Mouse (Mus musculus): ENCODE measurements around the gene Hspd1. TPM values are rescaled to one million over a fixed set of nuclear protein-coding genes. Genes with fewer than 3 reads are reported as not detected.

Gene Hspd1
- polyA plus RNA-seq, 1 experiment, result 19.2 TPM

DNA sequence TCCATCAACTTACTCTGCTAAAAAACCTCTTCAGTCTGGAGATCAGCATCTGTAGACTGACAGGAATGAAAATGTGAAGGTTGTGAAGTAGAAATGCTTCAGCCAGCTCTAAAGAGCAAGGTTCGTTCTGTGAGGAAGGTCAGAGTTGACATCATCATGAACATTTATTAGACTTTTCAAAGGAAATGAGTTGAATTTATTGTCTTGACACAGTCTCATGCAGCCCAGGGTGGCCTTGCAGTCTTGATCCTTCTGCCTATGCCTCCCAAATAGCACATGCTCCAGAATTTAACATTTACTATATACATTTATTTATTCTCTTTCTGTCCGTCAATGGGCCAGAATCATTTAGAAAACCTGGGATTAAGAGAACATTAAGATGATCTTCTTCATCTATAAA, 35.5 kb upstream of the Hspd1 start:
- H3K4me3 ChIP-seq (replicated peaks; ENCODE audit: extremely low read depth, low read depth, low read length), result no peak overlapping the region
- WGBS, result 89% methylated on average over 2 of the region's 2 CpGs
- no peaks in the 10 kb centered on the region for H3K4me1 ChIP-seq (ENCODE audit: control insufficient read depth, insufficient read depth, low read length)
- DNase-seq, result no peak
- no peak for TF ChIP-seq POLR2A (IDR thresholded peaks at IDR 0.05; ENCODE audit: borderline replicate concordance, extremely low read depth, low read depth, low read length)
- TF ChIP-seq CTCF (IDR thresholded peaks at IDR 0.05; ENCODE audit: insufficient read depth, low read length), result no peak

GRCm38 (mm10) chr1:55123046-55123445, 35.0 kb upstream of the Hspd1 start:
- Histone ChIP-seq H3K4me1 (ENCODE audit: control insufficient read depth, insufficient read depth, low read length) (no peaks in the 10 kb centered on the region), H3K4me3 (replicated peaks; ENCODE audit: extremely low read depth, low read depth, low read length) (no peak overlapping the region)
- no peak for DNase-seq
- TF ChIP-seq POLR2A (IDR thresholded peaks at IDR 0.05; ENCODE audit: borderline replicate concordance, extremely low read depth, low read depth, low read length) (no peak), CTCF (IDR thresholded peaks at IDR 0.05; ENCODE audit: insufficient read depth, low read length) (no peak)
- WGBS, result 88% methylated on average over 5 of the region's 5 CpGs

- WGBS, result 93% methylated on average over 4 of the region's 4 CpGs
- no peak for TF ChIP-seq POLR2A (IDR thresholded peaks at IDR 0.05; ENCODE audit: borderline replicate concordance, extremely low read depth, low read depth, low read length)
- no peak for TF ChIP-seq CTCF (IDR thresholded peaks at IDR 0.05; ENCODE audit: insufficient read depth, low read length)
These were observed 21.2 kb upstream of the Hspd1 start for GRCm38 (mm10) chr1:55109066-55109766.

GRCm38 (mm10) chr1:55108473-55108872, 20.4 kb upstream of the Hspd1 start:
- DNase-seq, result no peak
- no peak overlapping the region for H3K4me3 ChIP-seq (replicated peaks; ENCODE audit: extremely low read depth, low read depth, low read length)
- H3K4me1 ChIP-seq (ENCODE audit: control insufficient read depth, insufficient read depth, low read length), result no peaks in the 10 kb centered on the region
- TF ChIP-seq CTCF (IDR thresholded peaks at IDR 0.05; ENCODE audit: insufficient read depth, low read length), result no peak
- no peak for TF ChIP-seq POLR2A (IDR thresholded peaks at IDR 0.05; ENCODE audit: borderline replicate concordance, extremely low read depth, low read depth, low read length)
- WGBS, result 30% methylated on average over 2 of the region's 2 CpGs

More at GRCm38 (mm10) chr1:55109066-55109766, 21.2 kb upstream of the Hspd1 start:
- Histone ChIP-seq H3K4me3 (replicated peaks; ENCODE audit: extremely low read depth, low read depth, low read length) (no peak overlapping the region), H3K4me1 (ENCODE audit: control insufficient read depth, insufficient read depth, low read length) (no peaks in the 10 kb centered on the region)
- DNase-seq, result no peak

- no peaks in the 10 kb centered on the region for H3K4me1 ChIP-seq (ENCODE audit: control insufficient read depth, insufficient read depth, low read length)
- WGBS, result 86% methylated on average over 1 of the region's 1 CpGs
These were observed 19.6 kb upstream of the Hspd1 start for GRCm38 (mm10) chr1:55107644-55108043.

DNA sequence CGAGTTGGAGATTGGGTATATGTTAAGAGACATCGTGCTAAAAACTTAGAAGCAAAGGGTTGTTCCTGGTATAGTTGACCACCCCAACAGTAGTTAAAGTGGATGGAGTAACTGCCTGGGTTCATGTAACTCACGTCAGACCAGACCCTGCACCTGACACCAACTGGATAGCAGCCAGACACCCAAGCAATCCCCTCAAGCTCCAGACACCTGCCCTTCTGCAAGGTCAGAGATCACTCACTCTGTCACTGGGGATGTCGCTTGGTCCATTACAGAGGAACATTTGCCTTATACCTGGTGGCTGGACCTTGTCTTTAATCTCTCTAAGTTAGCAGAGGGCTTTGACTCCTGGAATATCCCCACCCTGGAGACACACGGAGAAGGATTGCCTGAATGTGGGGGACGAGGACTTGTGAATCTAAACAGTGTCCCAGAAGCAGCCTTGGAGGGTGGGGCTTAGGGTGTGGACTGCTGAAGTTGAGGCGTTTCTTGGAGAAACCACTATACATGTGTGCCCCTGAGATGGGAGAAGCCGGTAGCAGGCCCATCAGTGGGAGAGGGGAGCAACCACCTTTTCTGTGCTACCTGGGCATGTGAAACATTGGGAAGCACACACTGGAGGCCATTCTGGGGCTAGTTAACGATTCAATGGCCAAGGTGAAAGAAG, 19.0 kb upstream of the Hspd1 start:
- TF ChIP-seq POLR2A (IDR thresholded peaks at IDR 0.05; ENCODE audit: borderline replicate concordance, extremely low read depth, low read depth, low read length) (no peak), CTCF (IDR thresholded peaks at IDR 0.05; ENCODE audit: insufficient read depth, low read length) (no peak)
- H3K4me1 ChIP-seq (ENCODE audit: control insufficient read depth, insufficient read depth, low read length), result no peaks in the 10 kb centered on the region
- 88% methylated on average over 9 of the region's 9 CpGs for WGBS
- no peak overlapping the region for H3K4me3 ChIP-seq (replicated peaks; ENCODE audit: extremely low read depth, low read depth, low read length)
- DNase-seq, result no peak

More at GRCm38 (mm10) chr1:55107644-55108043, 19.6 kb upstream of the Hspd1 start:
- H3K4me3 ChIP-seq (replicated peaks; ENCODE audit: extremely low read depth, low read depth, low read length), result no peak overlapping the region
- TF ChIP-seq CTCF (IDR thresholded peaks at IDR 0.05; ENCODE audit: insufficient read depth, low read length), result no peak
- no peak for TF ChIP-seq POLR2A (IDR thresholded peaks at IDR 0.05; ENCODE audit: borderline replicate concordance, extremely low read depth, low read depth, low read length)
- DNase-seq, result no peak

GRCm38 (mm10) chr1:55092469-55092868, 4.4 kb upstream of the Hspd1 start:
- TF ChIP-seq POLR2A (IDR thresholded peaks at IDR 0.05; ENCODE audit: borderline replicate concordance, extremely low read depth, low read depth, low read length), result no peak
- peaks cover 3% of the 10 kb centered on the region for H3K4me1 ChIP-seq (ENCODE audit: control insufficient read depth, insufficient read depth, low read length)
- no peak overlapping the region for H3K4me3 ChIP-seq (replicated peaks; ENCODE audit: extremely low read depth, low read depth, low read length)
- 62% methylated on average over 1 of the region's 1 CpGs for WGBS
- no peak for DNase-seq

DNA sequence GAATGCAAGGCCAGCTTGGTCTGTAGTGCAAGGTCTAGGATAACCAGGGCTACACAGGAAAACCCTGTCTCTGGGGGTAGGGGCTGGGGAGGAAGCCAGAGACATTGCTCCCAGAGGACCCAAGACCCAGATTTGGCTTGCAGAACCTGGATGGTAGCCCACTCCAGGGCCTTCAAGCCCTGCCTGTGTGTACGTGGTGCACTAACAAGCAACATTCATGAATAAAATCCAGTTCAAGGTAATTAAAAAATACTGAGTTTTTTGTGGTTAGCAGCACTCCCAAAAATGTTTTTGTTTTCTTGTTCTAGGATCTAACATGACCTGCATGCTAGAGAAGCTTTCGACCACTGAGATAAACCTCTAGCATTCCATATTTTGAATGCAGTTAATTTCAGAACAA, 4.0 kb upstream of the Hspd1 start:
- Histone ChIP-seq H3K4me1 (ENCODE audit: control insufficient read depth, insufficient read depth, low read length) (peaks cover 3% of the 10 kb centered on the region), H3K4me3 (replicated peaks; ENCODE audit: extremely low read depth, low read depth, low read length) (no peak overlapping the region)
- no peak for DNase-seq
- WGBS, result 87% methylated on average over 2 of the region's 2 CpGs
- no peak for TF ChIP-seq POLR2A (IDR thresholded peaks at IDR 0.05; ENCODE audit: borderline replicate concordance, extremely low read depth, low read depth, low read length)
- TF ChIP-seq CTCF (IDR thresholded peaks at IDR 0.05; ENCODE audit: insufficient read depth, low read length), result no peak

DNA sequence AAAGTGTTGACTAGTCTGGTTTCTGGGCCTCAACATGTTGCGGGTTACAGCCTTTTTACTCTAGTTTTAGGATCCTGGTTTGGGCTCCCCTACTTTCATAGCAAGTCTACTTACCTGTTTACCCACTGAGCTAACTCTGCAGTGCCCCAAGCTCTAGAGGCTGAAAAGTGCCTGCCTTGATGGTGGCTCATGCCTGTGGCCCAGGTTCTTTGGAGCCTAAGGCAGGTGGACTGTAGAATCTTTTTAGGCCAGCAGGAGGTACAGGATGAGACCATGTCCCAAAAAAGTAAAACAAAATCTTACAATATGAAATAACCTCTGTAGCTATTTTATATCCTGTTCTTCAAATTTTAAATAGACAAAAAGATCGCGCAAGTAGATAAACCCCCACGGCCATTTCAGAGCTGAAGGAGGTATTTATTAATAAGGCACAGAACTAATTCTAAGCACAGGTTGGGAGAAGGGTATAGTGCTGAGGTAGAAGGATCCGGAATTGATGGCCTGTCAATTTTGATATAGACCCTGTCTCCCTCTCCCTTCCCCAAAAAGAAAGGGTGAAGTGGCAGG, 1.5 kb upstream of the Hspd1 start:
- no peak overlapping the region for H3K4me3 ChIP-seq (replicated peaks; ENCODE audit: extremely low read depth, low read depth, low read length)
- WGBS, result 82% methylated on average over 5 of the region's 5 CpGs
- no peak for TF ChIP-seq POLR2A (IDR thresholded peaks at IDR 0.05; ENCODE audit: borderline replicate concordance, extremely low read depth, low read depth, low read length)
- TF ChIP-seq CTCF (IDR thresholded peaks at IDR 0.05; ENCODE audit: insufficient read depth, low read length), result no peak
- no peak for DNase-seq
- H3K4me1 ChIP-seq (ENCODE audit: control insufficient read depth, insufficient read depth, low read length), result peaks cover 11% of the 10 kb centered on the region

Measured in lung, adult 2 months (tissue).